Comparison of ENCODE assay signal across 17 mouse cellular contexts in the genomic region with DNA sequence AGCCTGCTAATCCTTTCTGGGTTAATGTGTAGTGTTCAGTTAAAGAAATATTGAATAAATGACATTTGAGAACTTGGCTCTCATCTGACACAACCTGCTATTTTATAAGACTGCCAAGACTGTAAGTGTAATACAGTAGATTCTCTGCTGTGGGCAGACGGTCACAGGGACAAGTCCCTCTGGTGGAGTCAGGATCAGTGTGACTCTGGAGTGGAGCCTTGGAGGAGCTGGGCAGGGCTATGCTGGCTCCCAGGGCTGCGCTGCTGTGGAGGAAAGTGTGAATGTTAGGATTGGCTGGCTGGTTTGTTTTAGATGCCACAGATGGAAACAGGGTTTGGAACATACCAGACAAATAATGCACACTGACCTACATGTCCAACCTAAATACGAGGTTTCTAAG. TPM values are rescaled to one million over a fixed set of nuclear protein-coding genes. Genes with fewer than 3 reads are reported as not detected.
"Had no signal": no experiment of that assay in that cellular context is flagged by ENCODE, and none has a peak within 500 bp of the region (broad histone marks: within the 10 kb centered on the region; RNA-seq: fewer than 3 reads in every experiment).

No protein-coding gene starts in this region.

- H3K27me3 ChIP-seq: neural tube, embryonic 15.5 days; stomach, embryonic 15.5 days had no signal

- H3K4me1 ChIP-seq: neural tube, embryonic 15.5 days; stomach, embryonic 15.5 days had no signal

- DNase-seq: retina, postnatal 1 day; right cerebral cortex, adult 18-20 months; right cerebral cortex, postnatal 14 days; right cerebral cortex, postnatal 25 days; right cerebral cortex, postnatal 4 days; spleen, adult 18-20 months; thymus, adult 18-20 months; thymus, adult 2 months; thymus, postnatal 14 days; thymus, postnatal 25 days; thymus, postnatal 36 days; thymus, postnatal 4 days had no signal

- H3K4me2 ChIP-seq: neural tube, embryonic 15.5 days; stomach, embryonic 15.5 days had no signal

- H3K4me3 ChIP-seq: neural tube, embryonic 15.5 days; stomach, embryonic 15.5 days had no signal

- H3K27ac ChIP-seq: neural tube, embryonic 15.5 days; stomach, embryonic 15.5 days; stomach, postnatal 0 days had no signal

- H3K9ac ChIP-seq: neural tube, embryonic 15.5 days; stomach, embryonic 15.5 days had no signal

- H3K9me3 ChIP-seq: neural tube, embryonic 15.5 days; stomach, embryonic 15.5 days had no signal

RNA-seq across cellular contexts. Expression of a gene that starts 43.1 kb away (rescaled TPM):
- total RNA-seq: neutrophil, adult 5-6 weeks had no signal
- polyA plus RNA-seq: neural tube, embryonic 14.5 days had no signal

RNA-seq across cellular contexts. Expression of a gene that starts 44.1 kb away (rescaled TPM):
- total RNA-seq: neutrophil, adult 5-6 weeks had no signal
